Mouse (Mus musculus): ENCODE data around the gene E2f8.

Gene E2f8

GRCm38 (mm10) chr7:48853496-48853895 lies 27.9 kb downstream of the E2f8 start:
- 84% methylated on average over 13 of the region's 13 CpGs for WGBS

GRCm38 (mm10) chr7:48851529-48852104 lies 29.8 kb downstream of the E2f8 start:
- 79% methylated on average over 6 of the region's 6 CpGs for WGBS

GRCm38 (mm10) chr7:48847820-48848650 lies 33.4 kb downstream of the E2f8 start, which contains the start of gene Csrp3:
Csrp3 (minus strand) TSS chr7:48848033.
- WGBS = 56% methylated on average over 11 of the region's 11 CpGs

GRCm38 (mm10) chr7:48846755-48847154 lies 34.6 kb downstream of the E2f8 start:
- WGBS = 62% methylated on average over 6 of the region's 6 CpGs

GRCm38 (mm10) chr7:48845213-48845973 lies 36.0 kb downstream of the E2f8 start:
- WGBS = 94% methylated on average over 12 of the region's 12 CpGs

GRCm38 (mm10) chr7:48843541-48843940 lies 37.9 kb downstream of the E2f8 start:
- 89% methylated on average over 5 of the region's 5 CpGs for WGBS

GRCm38 (mm10) chr7:48842353-48842752 lies 39.0 kb downstream of the E2f8 start:
- 73% methylated on average over 3 of the region's 3 CpGs for WGBS

GRCm38 (mm10) chr7:48841538-48841937 lies 39.9 kb downstream of the E2f8 start:
- 91% methylated on average over 4 of the region's 4 CpGs for WGBS

GRCm38 (mm10) chr7:48840545-48840944 lies 40.9 kb downstream of the E2f8 start:
- WGBS = 79% methylated on average over 2 of the region's 2 CpGs

GRCm38 (mm10) chr7:48838434-48838833 lies 43.0 kb downstream of the E2f8 start:
- 71% methylated on average over 2 of the region's 2 CpGs for WGBS

- WGBS = 78% methylated on average over 6 of the region's 6 CpGs
Measured at GRCm38 (mm10) chr7:48836949-48837348, 44.4 kb downstream of the E2f8 start.

GRCm38 (mm10) chr7:48834989-48835626 lies 46.3 kb downstream of the E2f8 start:
- 63% methylated on average over 12 of the region's 12 CpGs for WGBS

GRCm38 (mm10) chr7:48834371-48834970 lies 46.9 kb downstream of the E2f8 start:
- 46% methylated on average over 4 of the region's 4 CpGs for WGBS

- 93% methylated on average over 1 of the region's 1 CpGs for WGBS
Measured at GRCm38 (mm10) chr7:48832735-48833134, 48.7 kb downstream of the E2f8 start.

- 39% methylated on average over 2 of the region's 2 CpGs for WGBS
Measured at GRCm38 (mm10) chr7:48830395-48830794, 51.0 kb downstream of the E2f8 start.

- 88% methylated on average over 5 of the region's 5 CpGs for WGBS
Measured at GRCm38 (mm10) chr7:48829177-48829910, 52.1 kb downstream of the E2f8 start.

GRCm38 (mm10) chr7:48825170-48825569 lies 56.2 kb downstream of the E2f8 start:
- WGBS = 94% methylated on average over 6 of the region's 6 CpGs

GRCm38 (mm10) chr7:48824671-48825070 lies 56.7 kb downstream of the E2f8 start:
- 90% methylated on average over 1 of the region's 1 CpGs for WGBS

- 97% methylated on average over 3 of the region's 3 CpGs for WGBS
Measured at GRCm38 (mm10) chr7:48823621-48824020, 57.8 kb downstream of the E2f8 start.

GRCm38 (mm10) chr7:48821654-48822053 lies 59.7 kb downstream of the E2f8 start:
- WGBS = 90% methylated on average over 5 of the region's 5 CpGs
